Mouse (Mus musculus) thymus, postnatal 36 days (tissue): Measurements from ENCODE around the gene Acads.

Experiments used
- DNase-seq, 2 experiments: peaks; one replicate each; pipeline ENCODE4 v3.0.0; 2022; ENCODE audit warnings: mixed read lengths in 2 of 2

Acads gene

DNA sequence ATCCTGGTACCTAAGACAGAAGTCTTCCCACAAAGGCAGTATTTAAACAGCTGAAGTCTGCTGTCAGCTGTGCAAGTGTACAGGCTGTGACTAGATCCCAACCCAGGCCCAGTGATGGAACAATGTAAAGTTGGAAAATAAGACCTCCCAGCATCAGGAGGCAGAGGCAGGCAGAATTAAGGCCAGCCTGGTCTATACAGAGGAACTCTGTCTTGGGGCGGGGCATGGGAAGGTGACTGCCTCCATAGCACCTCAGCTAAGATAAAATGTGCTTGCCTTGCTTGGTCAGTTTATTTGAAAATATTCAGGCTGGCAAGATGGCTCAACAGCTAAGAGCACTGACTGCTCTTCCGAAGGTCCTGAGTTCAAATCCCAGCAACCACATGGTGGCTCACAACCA is 48.7 kb downstream of the Acads start:
- DNase-seq, result no peak

DNA sequence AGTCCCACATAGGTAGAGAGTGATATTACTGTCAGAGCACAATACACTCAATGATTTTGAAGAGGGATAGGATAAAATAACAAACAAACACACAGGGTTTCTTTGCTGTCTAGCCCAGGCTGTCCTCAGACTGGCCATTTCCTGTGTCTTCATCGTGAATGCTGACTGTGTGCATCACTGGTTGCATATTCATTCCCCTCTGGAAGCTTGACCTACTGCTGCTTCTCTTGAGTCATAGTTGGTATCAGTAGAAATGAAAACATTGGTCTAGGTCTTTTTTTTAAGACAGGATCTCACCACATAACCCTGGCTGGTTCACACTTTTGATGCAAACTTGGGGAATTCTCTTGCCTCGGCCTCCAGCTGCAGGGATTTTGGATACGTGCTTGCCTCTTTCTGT is 49.5 kb downstream of the Acads start:
- no peak for DNase-seq

DNA sequence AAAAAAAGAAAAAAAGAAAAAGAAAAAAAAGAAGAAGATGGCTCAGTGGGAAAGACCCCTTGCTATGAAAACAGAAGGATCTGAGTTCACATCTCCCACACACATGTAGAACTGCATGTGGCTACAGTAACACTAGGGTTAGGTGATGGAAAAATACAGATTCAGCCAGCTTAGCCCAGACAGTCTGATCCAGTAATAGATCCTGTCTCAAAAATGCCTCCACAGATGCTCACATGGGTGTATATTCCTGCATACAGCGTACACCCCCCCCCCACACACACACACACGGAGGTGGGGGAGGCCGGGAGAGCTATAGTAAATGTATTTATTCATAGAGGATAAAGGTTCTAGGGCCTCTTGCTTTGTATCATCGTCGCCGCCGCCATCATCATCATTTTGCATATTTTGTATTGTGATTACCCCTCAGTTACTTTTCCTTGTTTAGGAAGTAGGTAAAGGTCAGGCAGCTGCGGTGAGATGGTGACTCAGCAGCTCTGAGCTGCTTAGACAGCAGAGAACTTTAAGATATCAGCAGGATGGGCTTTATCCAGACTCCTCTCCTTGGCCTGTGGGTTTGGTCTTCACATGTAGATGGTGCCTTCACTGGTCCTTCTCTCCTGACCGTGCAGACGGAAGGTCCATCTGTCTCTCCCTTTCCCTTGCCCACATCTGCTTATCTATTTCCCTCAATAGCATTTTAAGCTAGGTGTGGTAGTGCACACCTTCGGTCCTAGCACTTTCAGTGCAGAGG is 50.3 kb downstream of the Acads start:
- no peak for DNase-seq

DNA sequence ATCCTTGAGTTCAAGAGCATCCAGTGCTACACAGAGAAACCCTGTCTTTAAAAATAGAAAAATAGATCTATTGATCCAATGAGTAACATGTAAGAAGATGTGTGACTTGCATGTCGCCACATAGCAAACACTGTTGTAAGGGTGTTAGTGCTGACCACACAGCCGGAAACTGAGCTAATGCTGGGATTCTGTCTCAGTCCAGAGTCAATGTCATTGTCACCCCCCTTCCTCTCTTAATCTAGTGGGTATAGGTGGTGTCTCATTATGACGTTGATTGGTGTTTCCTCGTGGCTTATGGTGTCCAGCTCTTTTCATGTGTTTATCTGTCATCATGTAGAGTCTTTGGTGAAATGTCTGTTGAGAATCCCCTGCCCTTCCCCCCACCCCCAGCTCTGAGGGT is 52.9 kb downstream of the Acads start:
- no peak for DNase-seq

DNA sequence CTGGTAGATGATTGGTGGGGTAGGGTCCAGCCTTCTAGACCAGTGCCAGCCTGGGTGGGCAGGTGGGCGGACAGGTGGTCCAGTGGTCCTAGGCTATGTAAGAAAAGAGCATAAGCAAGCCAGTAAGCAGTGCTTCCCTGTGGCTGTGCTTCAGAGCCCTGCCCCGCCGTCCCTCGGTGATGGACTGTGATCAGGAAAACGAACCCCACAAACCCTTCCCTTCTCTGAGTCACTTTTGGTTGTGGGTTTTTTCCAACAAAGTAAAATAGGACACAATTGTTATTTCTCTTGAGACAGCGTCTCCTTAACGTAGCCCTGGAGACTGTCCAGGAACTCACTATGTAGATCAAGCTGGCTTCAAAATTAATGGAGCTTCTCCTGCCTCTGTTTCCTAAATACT is 55.8 kb downstream of the Acads start:
- DNase-seq, result no peak

DNA sequence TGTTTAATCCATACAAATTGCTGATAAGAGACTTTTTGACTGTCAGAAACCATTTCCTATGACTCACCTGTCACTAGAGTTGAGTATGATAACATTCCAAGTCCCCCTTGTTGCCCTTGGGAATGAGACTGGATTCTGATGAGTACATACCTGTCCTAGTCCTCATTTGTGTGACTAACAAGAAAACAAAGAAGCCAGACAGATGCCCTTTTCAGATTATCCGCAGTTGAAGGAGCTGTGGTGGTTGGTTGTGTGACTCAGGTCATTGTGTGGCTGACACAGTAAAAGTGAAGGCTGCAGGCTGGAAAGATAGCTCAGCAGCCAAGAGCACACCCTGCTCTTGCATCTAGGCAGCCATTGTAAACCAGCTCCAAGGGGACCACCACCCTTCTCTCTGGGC is 56.6 kb downstream of the Acads start:
- DNase-seq, result no peak

DNA sequence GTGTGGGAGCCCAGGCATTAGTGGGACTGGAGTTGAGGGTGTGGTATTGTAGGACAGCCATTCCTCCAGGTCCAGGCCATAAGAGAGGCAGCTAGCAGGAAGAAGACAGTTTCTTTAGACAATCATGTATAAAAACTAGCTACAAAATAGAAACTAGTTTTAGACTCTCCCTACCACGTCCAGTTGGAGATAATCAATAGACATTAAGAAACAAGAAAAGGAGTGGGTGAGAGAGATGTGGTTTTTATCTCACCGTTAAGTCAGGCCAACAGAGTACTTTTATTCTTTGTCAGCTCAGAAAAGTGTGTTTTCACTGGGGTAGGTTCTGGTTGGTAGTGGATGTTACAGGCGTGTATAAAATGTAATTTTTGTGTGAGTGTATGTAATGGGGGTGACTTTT is 58.2 kb downstream of the Acads start:
- DNase-seq, result no peak
